Mouse (Mus musculus) adrenal gland, postnatal 4 days (tissue): ENCODE measurements around the gene Fam78b. TPM values are rescaled to one million over a fixed set of nuclear protein-coding genes. Genes with fewer than 3 reads are reported as not detected.

Source experiments
- DNase-seq, 2 experiments: peaks; one replicate each; pipeline ENCODE4 v3.0.0; 2021 to 2022; ENCODE audit warnings: low spot score in 2 of 2, mixed read lengths in 2 of 2
- total RNA-seq, 2 experiments: library from RNA; stranded (reverse); gene quantifications; 2 replicates each; pipeline ENCODE4 v1.2.3; 2021

Fam78b gene
- total RNA-seq, 2 experiments from 2014 or later, result 5.3 to 6.2 TPM

GRCm38 (mm10) chr1:167090466-167090865 is 89.2 kb downstream of the Fam78b start:
- DNase-seq, result no peak

GRCm38 (mm10) chr1:167093551-167093950 is 92.3 kb downstream of the Fam78b start:
- DNase-seq, result no peak

DNA sequence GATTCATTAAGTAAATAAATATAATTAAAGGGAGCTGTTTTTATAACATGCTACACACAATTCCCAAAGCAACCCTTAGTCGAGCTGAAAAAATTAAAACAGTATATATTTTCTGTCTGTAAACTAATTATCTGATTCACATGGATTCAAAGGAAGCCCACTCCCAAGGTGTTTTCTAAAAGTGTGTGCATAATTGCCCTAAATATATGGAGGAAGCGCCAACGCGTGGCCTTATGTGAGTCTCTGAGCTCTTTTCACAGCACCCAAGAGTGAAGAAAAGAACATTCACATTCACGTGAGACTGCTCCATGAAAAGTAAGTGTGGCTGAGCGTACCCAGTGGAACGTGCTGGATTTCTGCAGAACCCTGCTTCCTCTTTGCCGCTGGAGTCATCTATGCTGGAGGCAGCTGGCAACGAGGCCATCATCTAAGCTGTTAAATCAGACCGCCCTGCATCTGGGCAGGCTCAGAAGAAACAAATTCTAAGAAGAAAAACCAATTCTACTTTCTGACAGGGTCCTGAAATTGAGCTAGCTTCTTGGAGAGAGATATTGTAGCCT is 93.5 kb downstream of the Fam78b start:
- DNase-seq, result no peak

- DNase-seq, result no peak
Observed at GRCm38 (mm10) chr1:167098741-167099140, 97.5 kb downstream of the Fam78b start.

GRCm38 (mm10) chr1:167102046-167102445 is 100.8 kb downstream of the Fam78b start:
- DNase-seq, result no peak

GRCm38 (mm10) chr1:167102566-167102965 is 101.3 kb downstream of the Fam78b start:
- no peak for DNase-seq

- no peak for DNase-seq
Observed at GRCm38 (mm10) chr1:167104956-167105626, 103.9 kb downstream of the Fam78b start.

DNA sequence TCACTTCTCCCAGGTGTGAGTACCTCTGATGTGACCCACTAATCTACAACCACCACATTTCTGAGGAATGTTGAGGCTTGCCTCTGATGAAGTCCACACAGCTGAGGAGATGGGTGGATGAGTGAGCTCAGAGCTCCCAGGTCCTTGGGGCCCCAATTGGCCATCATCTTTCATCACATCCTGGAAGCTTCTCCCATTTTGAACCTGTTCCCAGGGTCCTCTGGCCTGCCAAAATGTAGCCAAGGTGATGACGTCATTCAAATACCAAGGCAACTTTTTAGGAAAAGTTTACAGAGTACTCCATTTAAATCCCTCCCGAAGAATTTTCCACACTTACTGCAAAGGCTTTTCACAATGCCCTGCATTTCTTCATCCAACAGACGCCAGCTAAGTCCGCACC is 104.7 kb downstream of the Fam78b start:
- DNase-seq, result no peak

DNA sequence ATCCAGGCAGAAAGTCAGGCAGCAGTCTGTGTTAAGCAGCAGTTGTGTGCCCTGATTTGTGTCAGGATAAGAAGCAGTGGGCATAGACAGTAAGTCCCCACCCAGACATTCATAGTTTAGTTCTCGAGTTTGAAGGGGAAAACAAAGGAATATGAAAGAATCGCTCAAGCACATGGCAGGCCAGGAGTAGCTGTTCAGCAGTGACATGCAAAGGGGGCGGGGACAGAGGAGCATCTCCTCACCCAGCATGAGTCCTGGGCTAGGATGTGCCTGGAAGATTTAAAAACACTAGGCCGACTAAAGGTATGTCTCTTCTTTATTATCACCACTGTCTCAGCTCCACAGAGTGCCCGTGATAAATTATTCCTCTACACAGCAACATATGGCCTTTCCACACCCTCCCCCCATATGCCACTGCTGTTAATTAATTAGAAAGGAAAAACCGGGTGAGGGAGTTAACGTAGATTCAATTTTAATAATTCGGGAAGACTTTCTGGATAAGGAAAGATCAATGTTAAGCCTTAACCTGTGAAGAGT is 107.8 kb downstream of the Fam78b start:
- no peak for DNase-seq

- no peak for DNase-seq
Observed at GRCm38 (mm10) chr1:167114363-167115050, 113.3 kb downstream of the Fam78b start.

DNA sequence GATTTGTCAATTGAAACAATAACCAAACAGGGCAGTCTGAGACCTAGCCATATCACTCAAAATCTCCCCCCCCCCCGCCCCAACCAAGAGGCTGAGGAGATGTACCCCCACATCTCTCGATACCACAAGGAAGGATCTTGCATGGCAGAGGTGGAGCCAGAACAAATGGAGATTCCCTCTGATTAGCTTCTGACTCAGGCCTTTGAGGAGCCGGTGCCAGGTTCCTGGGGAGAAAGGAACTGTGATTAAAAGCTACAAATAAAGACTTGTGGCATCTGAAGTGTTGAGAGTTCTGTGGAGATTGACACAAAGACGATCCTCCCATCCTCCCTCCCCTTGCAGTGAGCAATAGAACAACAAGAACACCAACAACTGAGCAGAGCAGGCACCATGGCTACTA is 113.9 kb downstream of the Fam78b start:
- no peak for DNase-seq

DNA sequence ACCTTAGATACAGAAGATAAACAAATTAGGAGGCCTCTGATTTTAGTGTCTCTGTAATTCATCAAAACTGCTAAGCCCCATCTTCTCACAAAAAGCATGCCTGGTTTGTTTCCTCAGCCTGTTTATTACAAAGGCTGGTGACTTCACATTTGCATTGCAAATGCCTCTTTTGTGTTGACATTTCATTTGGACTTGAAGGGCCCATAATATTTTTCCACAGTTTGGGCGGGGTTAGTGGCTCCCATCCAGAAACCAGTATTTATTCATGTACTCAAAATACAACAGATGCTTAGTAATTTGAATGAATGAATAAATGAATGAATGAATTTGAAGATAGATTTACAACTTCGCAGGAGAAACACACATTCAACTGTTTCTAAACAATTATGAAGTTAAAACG is 115.5 kb downstream of the Fam78b start:
- no peak for DNase-seq

DNA sequence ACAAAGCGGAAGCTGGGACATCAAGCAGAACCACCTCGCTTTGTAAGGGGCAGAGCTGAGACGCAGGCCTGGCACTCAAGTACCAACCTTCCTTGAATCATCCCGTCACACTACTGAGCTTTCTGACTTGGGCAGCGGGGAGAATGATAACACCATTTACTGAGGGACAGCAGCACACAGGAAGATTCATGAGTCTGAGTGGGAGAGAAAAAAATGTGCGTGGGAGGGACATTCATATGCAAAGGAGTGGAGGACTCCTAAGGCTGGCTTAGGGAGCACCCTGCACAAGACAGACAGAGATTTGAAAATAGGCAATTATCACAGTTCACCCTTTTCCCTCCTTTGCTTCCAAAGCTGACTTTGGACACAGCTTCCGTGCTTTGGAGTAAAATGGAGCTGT is 117.8 kb downstream of the Fam78b start:
- DNase-seq, result no peak

DNA sequence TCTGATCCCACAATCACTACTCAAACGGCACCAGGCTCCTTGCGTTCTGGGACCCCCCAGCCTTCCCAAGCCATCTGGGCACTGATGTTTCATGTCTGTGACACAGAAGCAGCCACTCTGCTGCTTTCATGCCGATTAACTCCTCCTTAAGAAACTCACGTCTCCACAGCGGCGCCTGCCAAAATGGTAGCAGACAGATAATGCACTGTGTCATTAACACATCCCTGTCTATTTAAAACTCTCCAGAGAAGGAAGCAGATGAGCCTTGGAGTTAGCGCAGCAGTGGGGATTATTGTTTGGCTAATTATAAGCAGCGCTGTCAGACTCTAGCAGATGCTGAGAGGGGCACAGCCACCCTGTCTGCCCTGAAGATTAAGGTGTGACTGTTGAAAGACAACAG is 118.2 kb downstream of the Fam78b start:
- no peak for DNase-seq

DNA sequence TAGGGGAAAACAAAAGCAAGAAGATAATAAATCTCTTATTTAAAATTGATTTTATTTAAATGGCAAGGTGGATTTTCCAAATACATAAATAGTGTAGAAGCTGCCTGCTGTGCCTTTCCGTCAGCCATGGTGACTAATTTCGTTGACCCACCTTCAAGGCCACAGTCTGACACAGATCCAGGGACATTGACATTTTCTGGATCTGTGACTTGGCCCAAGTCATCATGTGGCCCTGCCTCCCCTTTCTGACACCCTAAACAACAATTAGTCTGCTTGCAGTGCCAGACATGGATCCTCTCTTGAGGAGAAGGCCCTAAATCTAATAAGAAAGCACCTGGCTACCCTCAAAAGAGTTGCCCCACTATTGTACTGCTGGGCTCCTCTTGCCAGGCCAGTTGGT is 121.2 kb downstream of the Fam78b start:
- DNase-seq, result no peak

DNA sequence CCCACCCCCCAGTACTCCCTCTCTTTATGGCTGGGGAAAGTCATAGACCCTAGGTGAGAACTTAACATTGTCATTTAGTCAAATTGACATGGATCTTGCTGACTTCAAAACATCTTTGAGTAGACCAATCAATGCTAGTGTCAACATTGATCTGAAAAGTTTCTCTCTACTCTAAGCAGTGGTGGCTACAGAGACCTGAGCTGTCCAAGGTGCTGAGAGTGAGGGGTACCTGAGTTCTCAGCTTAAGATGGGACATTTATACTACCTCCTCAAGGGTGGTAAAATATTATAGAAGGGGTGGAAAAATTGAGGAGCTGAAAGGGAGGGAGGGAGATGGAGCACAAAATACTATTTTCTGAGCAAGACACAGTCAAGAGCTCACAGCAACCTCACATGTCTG is 122.3 kb downstream of the Fam78b start:
- DNase-seq, result no peak

GRCm38 (mm10) chr1:167125870-167126269 is 124.7 kb downstream of the Fam78b start:
- DNase-seq, result no peak

- DNase-seq, result no peak
Observed at GRCm38 (mm10) chr1:167126292-167126691, 125.1 kb downstream of the Fam78b start.

DNA sequence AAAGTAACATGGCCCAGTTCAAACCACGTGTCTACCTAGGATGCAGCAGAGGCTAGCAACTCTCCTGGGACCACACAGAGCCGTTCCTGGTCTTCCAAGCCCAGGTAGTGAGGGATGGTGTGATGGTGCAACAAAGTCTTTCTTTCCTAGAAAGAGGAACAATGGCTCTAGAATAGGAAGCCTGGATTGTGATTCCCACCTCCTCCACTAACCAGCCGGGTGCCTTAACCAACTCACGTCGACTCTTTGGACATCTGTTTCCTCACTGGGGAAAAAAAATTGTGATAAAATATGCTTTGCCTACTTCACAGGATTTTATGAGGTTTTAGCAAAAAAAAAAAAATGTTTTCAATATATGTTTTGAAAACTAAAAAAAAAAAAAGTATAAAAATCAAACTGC is 134.5 kb downstream of the Fam78b start:
- no peak for DNase-seq
